Mouse (Mus musculus) brown adipose tissue, adult 24 weeks (tissue): ENCODE data around the gene 1700028K03Rik. TPM values are rescaled to one million over a fixed set of nuclear protein-coding genes. Genes with fewer than 3 reads are reported as not detected.

Experiments used
- polyA plus RNA-seq: library from polyadenylated mRNA; stranded (reverse); fragments of >200 nt; gene quantifications from 2 replicates; pipeline ENCODE4 v1.2.4, GENCODE M21; 2012; ENCODE audit not compliant: missing spikeins, insufficient read depth, insufficient read length

1700028K03Rik gene
- polyA plus RNA-seq, 1 experiment: not detected

Other genes with a start within 250 kb of the 1700028K03Rik start
- gene Tgfbr3, start 245.1 kb upstream of the 1700028K03Rik start, polyA plus RNA-seq: 27.0 and 33.8 TPM in 2 replicates
- 2.4 and 3.6 TPM in 2 replicates for gene Brdt, start 203.6 kb upstream of the 1700028K03Rik start, polyA plus RNA-seq
- not detected in 2 replicates for gene Ephx4, start 132.0 kb upstream of the 1700028K03Rik start, polyA plus RNA-seq
- not detected in 2 replicates for gene Lpcat2b, start 103.2 kb upstream of the 1700028K03Rik start, polyA plus RNA-seq
- 2.5 and 3.8 TPM in 2 replicates for gene Btbd8, start 96.7 kb upstream of the 1700028K03Rik start, polyA plus RNA-seq
- gene Gm42669, start 27.1 kb upstream of the 1700028K03Rik start, polyA plus RNA-seq: not detected in 2 replicates
- gene Rpap2, start 62.7 kb downstream of the 1700028K03Rik start, polyA plus RNA-seq: 11.4 and 15.0 TPM in 2 replicates
- gene Glmn, start 63.2 kb downstream of the 1700028K03Rik start, polyA plus RNA-seq: 6.3 and 11.4 TPM in 2 replicates
- gene Gfi1, start 191.3 kb downstream of the 1700028K03Rik start, polyA plus RNA-seq: not detected in 2 replicates